Mouse (Mus musculus) gastrocnemius, postnatal 14 days (tissue): Measurements from ENCODE around the gene Ptpn14. TPM values are rescaled to one million over a fixed set of nuclear protein-coding genes. Genes with fewer than 3 reads are reported as not detected.
"Not testable (repeated sequence)": the region's sequence is repeated elsewhere in the genome, so short reads cannot be mapped to it uniquely, and the experiment has no call there.

Source experiments
- DNase-seq: peaks from one replicate; pipeline ENCODE4 v3.0.0; 2021; ENCODE audit warnings: mixed read lengths
- intact Hi-C: fragments of 180-260 bp; cut with DNase I; formaldehyde crosslinking; loops from one replicate; pipeline ENCODE4 v1.15.1; 2025; ENCODE audit warnings: low total_unique reads
- long read RNA-seq, 2 experiments: library from polyadenylated mRNA; stranded (forward); transcript quantifications; one replicate each; pipeline ENCODE4 v2.0.0; 2021
- total RNA-seq, 2 experiments: library from RNA; stranded (reverse); gene quantifications; 2 replicates each; pipeline ENCODE4 v1.2.3; 2021

Gene Ptpn14
- 10 to 100 TPM; 11.0 to 12.9 TPM for total RNA-seq
- long read RNA-seq, experiment 1, full-length matches to known transcripts = 1 of 4 reads
- long read RNA-seq, experiment 1, partial matches to known transcripts = 2 of 4 reads
- long read RNA-seq, experiment 1, other reads (novel, unspliced or antisense) = 1 of 4 reads
- long read RNA-seq, experiment 2, full-length matches to known transcripts = 1 of 3 reads
- long read RNA-seq, experiment 2, partial matches to known transcripts = 0 of 3 reads
- long read RNA-seq, experiment 2, other reads (novel, unspliced or antisense) = 2 of 3 reads

DNA sequence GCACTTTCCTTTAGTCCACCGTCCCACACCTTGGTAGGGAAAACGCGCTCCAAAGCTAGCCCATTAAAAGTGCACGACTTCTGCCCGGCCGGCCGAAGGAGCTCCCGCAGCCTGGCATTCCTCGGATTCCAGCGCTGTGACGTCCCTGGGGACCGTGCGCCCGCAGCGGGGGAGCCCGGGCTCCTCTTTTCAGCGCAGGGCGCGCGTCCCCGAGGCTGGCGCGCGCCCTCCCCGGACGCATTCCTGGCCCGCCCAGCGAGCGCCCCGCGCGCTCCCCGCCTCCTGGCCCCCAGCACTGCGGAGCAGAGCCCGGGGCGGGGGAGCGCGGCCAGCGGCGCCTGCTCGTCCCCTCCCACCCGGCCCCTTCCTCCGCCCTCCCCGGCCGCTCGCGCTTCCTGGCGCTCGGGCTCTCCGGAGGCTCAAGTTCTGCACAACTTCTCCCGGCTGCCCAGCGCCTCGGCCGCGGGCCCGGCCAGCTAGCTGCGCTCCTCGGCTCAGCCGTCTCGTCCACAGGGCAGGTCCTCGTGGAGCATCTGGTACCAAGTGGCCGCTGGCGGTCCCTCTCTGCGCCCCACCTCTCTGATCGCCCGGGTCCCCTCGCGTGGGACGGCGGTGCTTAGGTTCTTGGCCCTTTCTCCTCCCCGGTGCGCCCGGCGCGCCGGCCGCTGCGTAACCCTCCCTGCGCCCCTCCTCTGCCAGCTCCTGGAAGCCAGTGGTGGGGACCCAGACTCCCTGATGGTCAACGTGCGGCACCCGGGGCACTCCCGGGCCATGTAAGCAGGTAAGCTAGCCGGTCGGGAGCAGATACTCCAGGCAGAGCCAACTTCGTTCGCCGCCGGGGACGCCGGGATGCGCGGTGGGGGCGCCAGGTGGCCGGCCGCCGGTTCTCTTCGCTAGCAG is at the start of gene Ptpn14:
Ptpn14 (plus strand) TSS at position 385 of the 900 bp plus-strand sequence.
- peak; percentile 88 for DNase-seq
- intact Hi-C loops = loop anchor here (10.0 kb wide), 1 partner anchor 127 kb away; no protein-coding TSS in a partner anchor

DNA sequence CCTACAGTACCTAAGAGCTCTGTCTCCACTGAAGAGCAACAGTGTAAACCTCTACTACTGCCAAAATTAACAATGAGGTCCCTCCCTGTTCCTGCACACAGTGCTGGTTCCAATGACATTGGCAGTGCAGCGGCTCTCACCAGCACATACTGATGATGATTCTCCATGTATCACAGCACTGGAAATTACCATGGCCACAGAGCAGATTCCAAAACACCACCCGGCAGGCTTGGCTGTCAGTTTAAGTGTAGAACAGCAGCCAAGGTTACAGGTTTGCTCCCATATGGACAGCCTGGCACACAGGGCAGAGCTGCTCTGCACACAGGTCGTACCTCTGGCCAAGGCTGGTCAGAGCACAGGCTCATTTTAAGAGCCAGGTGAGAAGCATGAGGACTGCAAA is 48.5 kb upstream of the Ptpn14 start:
- no peak for DNase-seq
- intact Hi-C loops = loop anchor here (10.0 kb wide), 1 partner anchor 655 kb away; no protein-coding TSS in a partner anchor

DNA sequence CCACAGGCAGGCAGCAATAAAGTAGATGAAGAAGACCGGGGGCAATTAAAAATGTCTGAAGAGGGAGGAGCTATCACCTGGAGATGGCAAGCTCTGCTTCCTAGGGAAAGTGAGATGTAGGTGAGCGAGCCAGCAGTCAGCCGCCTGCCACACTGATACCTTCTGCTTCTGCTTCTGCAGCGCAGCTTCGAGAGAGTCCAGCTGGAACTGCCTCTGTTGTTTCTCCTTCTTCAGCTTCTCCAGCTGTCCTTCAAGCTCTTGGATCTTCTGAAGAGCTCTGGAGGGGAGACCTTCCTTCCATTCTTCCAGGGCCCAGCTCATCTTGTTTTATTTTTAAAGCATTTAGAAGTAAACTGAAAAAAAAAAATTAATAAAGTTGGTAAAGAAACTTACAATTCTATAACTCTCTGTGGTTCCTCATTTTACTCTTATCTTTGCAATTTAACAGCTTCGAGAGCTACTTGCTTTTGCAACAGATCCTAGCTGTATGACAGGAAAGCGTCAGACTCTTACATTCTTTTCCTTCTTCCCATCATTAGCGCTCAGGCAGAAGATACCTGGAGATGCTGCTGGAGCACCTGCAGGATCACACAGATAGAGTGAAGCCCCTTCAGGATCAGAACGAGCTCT is 43.2 kb upstream of the Ptpn14 start:
- intact Hi-C loops = no loop called here
- DNase-seq = no peak

DNA sequence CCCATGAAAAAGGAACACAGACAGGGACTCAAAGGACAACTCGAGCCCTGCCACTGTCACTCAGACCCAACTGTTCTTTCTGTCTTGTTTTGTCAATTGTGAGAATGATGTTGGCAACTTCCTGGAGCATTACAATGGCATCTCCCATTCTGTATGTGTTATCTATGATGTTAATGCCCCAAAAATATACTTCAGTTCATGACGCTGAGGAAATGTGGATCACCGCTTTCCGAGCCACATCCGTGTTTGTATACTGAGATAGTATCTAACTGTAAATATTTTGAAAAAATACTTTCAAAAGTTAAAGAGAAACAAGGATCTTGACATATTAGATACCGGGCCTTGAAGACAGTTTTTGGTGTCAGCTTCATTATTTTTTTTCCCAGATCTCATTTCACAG is 42.0 kb upstream of the Ptpn14 start:
- intact Hi-C loops = no loop called here
- no peak for DNase-seq

DNA sequence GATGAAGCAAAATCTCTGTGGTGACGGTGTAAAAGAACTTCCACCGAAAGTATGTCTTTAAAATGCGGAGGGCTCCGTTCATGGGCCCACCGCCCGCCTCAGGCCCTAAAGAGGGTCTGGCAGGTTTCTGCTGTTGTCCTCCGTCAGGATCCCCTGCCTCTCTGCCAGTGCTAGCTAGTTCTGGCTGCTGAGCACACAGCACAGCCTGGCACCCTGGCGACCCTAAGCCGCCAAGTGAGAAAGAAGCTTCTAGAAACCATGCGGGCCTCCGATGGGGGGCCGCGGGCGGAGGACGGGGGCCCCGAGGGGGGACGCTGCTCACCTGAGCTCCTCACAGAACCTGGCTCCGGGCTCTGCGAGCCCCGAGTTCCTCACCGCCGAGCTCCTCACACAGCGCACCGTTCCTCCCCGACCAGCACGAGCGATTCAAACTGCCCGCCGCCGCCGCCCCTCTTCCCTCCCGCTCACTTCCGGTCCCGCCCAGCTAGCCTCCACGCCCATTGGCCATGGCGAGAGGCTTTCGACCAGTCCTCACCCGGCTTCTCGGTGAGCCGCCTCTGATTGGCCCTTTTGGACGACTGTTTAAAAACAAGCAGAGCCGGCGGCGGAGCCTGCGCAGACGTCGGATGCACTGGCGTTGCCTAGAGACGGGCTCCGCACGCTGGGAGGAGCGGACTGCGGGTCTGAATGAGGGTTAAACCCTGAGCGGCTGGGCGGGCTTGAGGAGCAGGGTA is 40.2 kb upstream of the Ptpn14 start, which contains the start of gene Cenpf:
Cenpf (minus strand) TSS at position 433 of the 734 bp plus-strand sequence.
- intact Hi-C loops = no loop called here
- DNase-seq = peak; percentile 99

DNA sequence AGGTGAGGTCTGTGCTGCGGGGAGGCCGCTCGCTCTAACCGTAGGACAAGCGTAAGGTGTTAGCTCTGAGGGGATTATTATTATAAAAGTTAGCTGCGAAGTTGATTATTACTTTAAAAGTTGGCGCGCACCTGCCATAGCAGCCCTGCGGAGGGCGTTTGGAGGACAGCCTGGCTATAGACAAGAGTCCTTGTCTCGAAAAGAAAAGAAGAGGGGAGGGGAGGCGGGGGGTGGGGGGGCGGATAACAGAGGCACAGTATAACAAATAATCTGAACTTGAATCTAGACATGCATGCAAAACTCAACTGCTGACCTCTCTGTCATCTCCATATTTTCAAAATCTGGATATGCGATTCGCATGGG is 39.7 kb upstream of the Ptpn14 start:
- intact Hi-C loops = no loop called here
- DNase-seq = no peak

DNA sequence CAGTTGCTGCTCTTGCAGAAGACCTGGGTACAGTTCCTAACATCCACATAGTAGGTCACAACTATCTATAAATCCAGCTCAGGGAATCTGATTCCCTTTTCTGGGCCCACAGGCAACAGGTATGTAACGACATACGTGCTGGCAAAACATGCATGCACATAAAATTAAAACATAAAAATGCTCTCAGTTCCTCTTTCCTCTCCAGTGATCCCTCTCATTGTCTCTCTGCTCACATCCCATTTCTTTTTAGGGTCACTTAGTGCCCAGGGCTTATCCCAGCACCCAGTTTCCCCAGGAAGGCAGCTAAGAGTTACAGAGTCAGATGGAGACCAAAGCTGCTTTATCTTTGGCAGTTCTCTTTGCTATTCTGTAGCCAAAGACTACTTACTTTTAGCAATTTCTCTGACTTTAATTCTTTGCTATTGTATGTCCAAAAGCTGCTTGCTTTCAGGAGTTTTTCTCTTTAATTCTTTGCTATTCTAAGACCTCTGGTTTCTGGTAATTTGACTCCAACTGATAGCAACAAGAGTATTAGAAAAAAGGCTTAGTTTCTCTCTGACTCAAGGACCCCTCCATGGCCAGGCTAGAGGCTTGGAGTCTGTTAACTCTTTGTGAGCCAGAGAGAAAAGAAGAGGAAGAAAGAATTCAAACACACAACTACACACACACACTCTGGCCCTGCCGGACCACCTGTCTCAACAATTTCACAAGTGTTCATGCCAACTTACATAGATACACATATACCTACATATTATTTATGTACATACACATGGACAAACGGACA is 38.8 kb upstream of the Ptpn14 start:
- no peak for DNase-seq
- intact Hi-C loops = no loop called here

DNA sequence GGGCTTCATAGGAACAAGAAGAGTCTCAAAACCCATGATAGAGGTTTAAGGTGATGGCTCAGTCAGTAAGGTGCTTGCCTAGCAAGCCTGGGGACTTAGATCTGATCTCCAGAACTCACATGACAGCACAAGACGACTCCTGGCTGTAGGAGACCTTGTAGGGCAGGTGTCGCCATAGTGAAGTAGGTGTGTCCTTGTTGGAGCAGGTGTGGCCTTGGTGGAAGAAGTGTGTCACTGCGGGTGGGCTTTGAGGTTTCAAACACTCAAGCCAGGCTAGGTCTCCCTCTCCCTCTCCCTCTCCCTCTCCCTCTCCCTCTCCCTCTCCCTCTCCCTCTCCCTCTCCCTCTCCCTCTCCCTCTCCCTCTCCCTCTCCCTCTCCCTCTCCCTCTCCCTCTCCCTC is 35.6 kb upstream of the Ptpn14 start:
- intact Hi-C loops, DNase-seq: not testable (repeated sequence)

DNA sequence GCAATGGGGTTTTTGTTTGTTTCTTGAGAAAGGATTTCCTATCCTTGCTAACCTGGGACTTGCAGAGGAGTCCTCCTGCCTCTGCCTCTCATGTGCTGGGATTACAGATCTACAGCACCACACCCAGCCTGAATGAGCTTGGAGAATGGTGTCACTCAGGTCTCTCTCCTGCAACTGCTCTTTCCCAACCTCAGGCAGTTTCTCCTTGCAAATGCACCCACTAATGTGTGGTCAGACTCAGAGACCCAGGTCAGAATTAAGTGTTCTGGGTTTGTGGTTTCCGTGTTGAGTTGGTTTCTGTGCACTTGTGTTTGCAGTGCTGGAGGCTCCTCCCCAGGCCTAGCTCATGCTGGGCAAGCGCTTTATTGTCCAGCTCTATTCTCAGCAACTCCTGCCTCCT is 33.7 kb upstream of the Ptpn14 start:
- no peak for DNase-seq
- intact Hi-C loops = no loop called here

DNA sequence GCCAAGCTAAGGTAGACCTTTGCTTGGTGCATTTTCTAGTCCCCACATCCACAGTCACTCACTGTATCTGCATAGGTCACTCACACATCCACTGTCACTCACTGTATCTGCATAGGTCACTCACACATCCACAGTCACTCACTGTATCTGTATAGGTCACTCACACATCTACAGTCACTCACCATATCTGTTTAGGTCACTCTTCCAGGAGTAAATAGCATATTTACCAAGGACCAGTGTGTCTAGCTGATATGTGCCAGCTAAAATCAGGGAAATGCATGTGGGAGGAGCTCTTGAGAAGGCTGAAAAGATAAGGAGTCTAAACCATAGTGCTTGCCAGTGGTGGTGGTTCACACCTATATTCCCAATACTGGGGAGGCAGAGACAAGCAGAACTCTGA is 32.7 kb upstream of the Ptpn14 start:
- no peak for DNase-seq
- intact Hi-C loops = no loop called here

DNA sequence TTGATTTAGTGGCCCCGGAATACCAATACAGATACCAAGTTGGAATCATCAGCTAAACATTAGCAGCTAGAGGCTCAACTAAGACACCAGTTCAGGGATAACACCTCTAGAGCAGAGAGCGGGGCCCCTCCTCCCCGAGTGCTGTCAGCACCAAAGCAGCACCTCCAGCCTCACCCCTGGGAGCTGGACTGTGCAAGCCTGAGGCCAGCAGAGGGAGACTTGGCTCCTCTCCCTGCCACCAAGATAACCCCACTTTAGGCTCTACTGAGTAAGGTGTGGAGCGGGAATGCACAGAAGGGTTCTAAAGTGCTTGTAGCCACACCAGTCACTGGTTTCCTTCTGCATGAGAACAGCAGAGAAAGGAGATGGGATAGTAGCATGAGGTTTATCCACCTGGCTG is 29.7 kb upstream of the Ptpn14 start:
- intact Hi-C loops = no loop called here
- no peak for DNase-seq

DNA sequence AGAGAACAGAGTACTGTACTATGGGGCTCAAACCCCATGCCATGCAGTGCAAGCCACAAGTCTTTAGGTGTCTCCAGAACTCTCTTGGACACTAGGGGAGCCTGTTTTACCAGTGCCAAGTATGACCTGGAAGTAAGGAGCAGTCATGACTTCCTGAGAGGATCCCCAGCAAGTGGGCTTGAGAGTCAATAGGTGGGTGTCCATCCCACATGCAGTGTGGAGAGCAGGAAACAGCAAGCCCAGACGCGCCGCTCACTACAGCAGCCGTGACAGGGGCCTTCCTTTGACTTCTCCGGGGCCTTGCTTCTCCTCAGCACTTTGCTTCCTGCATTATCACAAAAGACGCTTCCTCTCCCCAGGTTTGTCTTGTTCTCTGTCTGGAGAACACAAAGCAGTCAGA is 27.9 kb upstream of the Ptpn14 start:
- intact Hi-C loops = loop anchor here (5.0 kb wide), 1 partner anchor 182 kb away; no protein-coding TSS in a partner anchor
- no peak for DNase-seq

DNA sequence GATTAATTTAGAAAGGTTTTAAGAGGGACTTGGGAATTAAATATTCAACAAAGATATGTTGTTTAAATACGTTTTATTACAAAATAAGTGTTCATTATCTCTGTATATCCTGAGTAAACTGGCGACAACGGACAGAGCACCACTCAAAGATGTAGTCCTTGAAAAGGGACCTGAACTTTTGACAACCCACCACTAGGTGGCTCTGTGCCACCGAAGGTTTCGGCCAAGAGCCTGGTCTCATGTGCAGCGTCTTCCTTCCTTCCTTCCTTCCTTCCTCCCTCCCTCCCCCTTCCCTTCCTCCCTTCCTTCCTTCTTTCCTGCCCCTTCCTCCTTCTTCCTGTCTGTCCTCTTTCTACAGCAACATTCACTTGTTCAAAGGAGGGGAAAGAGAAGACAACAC is 27.1 kb upstream of the Ptpn14 start:
- intact Hi-C loops = loop anchor here (5.0 kb wide), 1 partner anchor 181 kb away; no protein-coding TSS in a partner anchor
- peak; percentile 76 for DNase-seq

DNA sequence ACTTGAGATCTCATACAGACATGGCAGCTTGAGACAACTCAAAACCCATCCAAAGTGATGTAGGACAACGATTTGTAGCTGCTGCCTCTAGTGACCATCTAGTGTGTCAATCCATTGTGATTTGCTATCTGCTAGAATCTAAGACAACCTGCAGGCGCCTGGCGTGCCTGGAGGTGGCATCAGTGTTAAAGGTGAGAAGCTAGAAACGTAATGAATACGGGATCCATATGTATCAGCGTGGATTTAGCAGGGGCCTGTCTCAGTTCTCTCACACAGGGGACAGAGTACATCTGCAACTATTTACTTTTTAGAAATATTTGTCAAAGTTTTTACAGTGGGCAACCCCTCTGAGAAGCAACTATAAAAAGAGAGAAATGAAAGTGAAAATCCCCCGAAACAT is 24.9 kb upstream of the Ptpn14 start:
- no peak for DNase-seq
- intact Hi-C loops = loop anchor here (5.0 kb wide), 1 partner anchor 179 kb away; no protein-coding TSS in a partner anchor

DNA sequence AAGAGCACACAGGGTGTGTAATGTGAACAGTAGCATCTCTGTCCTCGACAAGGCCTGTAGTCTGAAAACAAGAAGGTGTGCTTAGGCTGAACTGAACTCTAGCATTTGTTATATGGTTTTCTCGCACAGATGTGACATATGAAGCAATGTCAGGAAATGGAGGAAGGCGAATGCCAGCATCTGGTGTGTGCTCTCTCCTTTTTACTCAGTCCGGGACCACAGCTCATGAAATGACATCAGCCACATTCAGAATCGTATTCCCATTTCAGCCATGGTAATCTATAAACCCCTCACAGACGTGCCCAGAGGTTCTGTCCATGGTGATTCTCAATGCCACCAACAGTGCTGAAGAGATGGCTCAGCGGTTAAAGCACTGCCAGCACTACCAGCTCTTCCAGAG is 24.5 kb upstream of the Ptpn14 start:
- intact Hi-C loops = loop anchor here (5.0 kb wide), 1 partner anchor 179 kb away; no protein-coding TSS in a partner anchor
- no peak for DNase-seq

DNA sequence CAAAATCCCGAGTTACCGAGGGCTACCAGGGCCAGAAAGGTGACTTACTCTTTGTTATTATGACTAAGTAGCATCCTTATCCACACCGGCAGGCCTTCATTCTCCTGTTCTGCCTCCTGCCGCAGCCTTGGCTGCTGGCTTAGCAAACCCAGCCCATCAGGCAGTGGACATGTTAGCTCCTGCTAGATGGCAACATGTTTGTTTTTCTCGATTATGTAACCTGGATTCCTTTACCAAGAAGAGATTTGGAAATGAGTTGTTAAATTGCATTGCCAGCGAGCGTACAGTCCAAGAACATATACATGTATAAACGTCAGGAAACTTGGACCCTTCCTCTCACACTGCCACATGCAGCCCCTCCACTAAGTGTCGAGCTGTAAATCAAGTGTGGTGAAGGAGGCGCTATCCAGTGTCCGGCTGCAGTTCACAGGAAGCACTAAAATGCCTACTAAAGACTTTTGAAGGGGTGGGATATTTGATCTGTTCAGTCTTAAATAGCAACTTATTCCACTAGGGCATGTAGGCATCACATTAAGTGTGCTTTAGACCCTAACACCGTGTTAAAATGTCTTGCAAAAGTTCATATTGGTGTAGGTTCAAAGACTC is 21.9 kb upstream of the Ptpn14 start:
- intact Hi-C loops = no loop called here
- no peak for DNase-seq

DNA sequence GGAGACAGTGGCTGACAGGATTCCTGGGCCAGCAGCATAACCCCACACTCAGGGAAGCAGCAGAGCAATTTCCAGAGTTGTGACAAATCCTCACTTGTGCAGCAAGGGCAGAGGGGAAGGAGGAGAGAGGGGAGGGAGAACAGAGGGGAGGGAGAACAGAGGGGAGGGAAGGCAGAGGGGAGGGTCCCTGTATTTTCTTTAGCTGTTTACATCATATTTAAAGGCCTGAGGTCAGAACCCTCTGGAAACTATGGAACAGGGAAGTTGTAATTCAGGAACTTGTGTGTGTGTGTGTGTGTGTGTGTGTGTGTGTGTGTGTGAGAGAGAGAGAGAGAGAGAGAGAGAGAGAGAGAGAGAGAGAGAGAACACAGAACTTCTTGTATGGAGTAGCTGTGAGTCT is 21.1 kb upstream of the Ptpn14 start:
- intact Hi-C loops = no loop called here
- DNase-seq = no peak

DNA sequence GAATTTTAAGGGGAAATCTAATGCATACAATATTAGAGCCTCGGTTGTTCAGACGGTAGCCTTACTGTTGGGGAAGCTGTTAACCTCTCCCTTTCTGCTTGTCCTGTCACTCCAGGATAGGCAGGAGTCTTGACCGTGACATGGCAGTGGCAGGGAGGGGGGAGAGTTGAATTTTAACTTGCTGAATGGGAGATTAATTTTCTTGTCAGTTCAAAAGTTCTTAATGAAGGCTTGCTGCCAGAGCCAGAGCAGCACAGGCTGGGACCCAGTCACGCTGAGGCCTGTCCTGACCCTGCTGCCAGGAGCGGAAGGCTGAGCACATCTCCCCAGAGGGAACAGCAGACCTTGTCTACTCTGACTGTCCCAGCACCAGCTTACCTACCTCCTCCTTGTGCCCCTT is 20.6 kb upstream of the Ptpn14 start:
- no peak for DNase-seq
- intact Hi-C loops = no loop called here
